Mouse (Mus musculus): Measurements from ENCODE around the gene A930018P22Rik. TPM values are rescaled to one million over a fixed set of nuclear protein-coding genes. Genes with fewer than 3 reads are reported as not detected.
"Not testable (repeated sequence)": the region's sequence is repeated elsewhere in the genome, so short reads cannot be mapped to it uniquely, and the experiment has no call there.

The A930018P22Rik gene
- total RNA-seq (2021), result not detected

DNA sequence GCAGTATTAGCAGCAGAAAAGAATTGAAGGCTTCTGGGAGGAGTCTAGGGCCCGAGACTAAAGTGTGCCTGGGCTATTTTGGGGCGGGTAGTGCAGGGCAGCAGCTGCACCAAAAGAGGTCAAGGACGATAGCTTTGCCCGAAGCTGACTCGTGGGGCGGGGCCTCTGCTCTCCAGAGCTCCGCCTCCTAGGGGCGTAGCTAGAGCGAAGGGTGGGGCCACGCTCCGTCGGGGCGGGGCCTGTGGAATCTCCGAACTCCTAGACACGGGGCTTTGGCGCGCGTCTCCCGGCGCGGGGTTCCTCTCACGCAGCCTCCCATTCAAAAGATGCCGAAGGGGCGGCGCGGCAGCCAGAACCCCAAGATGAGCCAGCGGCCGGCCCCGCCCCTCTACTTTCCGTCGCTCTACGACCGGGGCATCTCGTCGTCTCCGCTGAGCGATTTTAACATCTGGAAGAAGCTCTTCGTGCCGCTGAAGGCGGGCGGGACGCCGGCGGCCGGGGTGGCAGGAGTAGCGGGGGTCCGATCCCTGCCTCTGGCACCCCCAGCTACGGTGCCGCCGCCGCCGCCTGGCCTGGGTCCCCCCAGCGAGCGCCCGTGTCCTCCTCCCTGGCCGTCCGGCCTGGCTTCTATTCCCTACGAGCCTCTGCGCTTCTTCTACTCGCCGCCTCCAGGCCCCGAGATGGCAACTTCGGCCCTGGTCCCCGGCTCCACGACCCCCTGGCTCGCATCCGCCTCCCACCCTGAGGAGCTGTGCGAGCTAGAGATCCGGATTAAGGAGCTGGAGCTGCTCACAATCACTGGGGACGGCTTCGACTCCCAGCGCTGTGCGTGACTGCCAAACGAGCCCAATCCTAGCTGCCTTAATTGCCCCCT lies at the start of gene A930018P22Rik:
Gene A930018P22Rik, plus strand, starts transcription at position 265 of the 874 bp plus-strand sequence.
- peak; percentile 85 to 92 for DNase-seq (ENCODE audit: low spot score in 2 of 2)
- intact Hi-C loops (cut with DNase I), result loop anchor here (10.0 kb wide), 1 partner anchor 88 kb away; no protein-coding TSS in a partner anchor

- DNase-seq (ENCODE audit: low spot score in 2 of 2); intact Hi-C loops (cut with DNase I): not testable (repeated sequence)
Measured at GRCm38 (mm10) chr2:104078285-104078684, 44.3 kb upstream of the A930018P22Rik start.

- intact Hi-C loops (cut with DNase I); DNase-seq (ENCODE audit: low spot score in 2 of 2): not testable (repeated sequence)
Measured at GRCm38 (mm10) chr2:104081436-104082050, 41.0 kb upstream of the A930018P22Rik start.

DNA sequence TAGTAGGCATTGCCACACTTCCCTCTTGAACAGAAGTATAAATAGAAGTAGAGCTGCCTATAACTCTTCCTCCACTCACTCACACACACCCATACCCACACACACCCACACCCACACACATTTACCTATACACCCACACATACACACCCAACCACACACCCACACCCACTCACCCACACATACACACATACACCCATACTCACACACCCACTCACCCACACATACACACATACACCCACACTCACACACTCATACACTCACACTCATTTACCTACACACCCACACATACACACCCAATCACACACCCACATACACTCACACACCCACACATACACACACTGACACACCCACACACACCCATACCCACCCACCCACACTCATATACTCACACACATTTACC lies 40.1 kb upstream of the A930018P22Rik start:
- intact Hi-C loops (cut with DNase I), result no loop called here
- DNase-seq (ENCODE audit: low spot score in 2 of 2), result no peak

DNA sequence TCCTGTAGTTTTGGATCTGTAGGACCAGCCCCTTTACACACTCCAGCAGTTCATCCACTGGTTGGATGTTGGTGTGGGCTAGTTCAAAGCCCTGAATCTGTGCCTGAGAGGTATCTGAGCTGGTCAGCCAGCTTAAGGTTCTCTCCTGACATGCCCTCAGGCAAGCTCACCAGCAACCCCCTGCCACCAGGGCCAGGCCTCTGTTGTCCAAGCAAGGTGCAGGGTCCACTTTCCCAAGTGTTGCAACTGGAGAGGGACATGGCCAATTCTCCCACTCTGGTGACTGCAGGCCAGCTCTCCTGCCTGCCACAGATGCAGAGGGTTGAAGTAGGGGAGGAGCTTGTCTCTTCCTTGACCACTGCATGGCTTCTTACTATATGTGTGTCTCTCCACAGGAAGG lies 38.5 kb upstream of the A930018P22Rik start:
- DNase-seq (ENCODE audit: low spot score in 2 of 2); intact Hi-C loops (cut with DNase I): not testable (repeated sequence)

- DNase-seq (ENCODE audit: low spot score in 2 of 2); intact Hi-C loops (cut with DNase I): not testable (repeated sequence)
Measured at GRCm38 (mm10) chr2:104087562-104087961, 35.0 kb upstream of the A930018P22Rik start.

DNA sequence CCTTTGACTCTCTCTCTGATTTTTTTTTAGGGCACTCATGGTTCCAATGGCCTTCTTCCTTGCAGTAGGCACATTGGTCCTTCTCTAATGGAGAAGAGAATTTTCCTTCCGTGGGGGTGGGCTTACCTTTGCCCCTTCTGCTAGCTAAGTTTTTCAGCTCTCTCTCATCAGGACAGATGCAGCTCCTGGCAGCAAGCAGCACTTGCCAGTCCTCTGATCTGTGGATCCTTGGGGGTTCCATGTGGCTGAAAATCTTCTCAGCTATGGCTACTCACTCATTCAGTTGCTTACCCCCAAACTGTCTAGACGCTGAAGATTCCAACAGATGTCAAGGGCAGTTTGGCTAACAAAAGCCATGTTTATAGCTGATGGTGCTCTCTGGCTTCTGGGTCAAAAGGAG lies 29.3 kb upstream of the A930018P22Rik start:
- intact Hi-C loops (cut with DNase I), result no loop called here
- no peak for DNase-seq (ENCODE audit: low spot score in 2 of 2)

GRCm38 (mm10) chr2:104095741-104096213 lies 26.8 kb upstream of the A930018P22Rik start, which contains the start of gene Cd59a:
Cd59a (plus strand) TSS chr2:104095801.
- peak; percentile 12 to 34 for DNase-seq (ENCODE audit: low spot score in 2 of 2)

GRCm38 (mm10) chr2:104096256-104096655 lies 26.3 kb upstream of the A930018P22Rik start:
- intact Hi-C loops (cut with DNase I), result no loop called here
- no peak for DNase-seq (ENCODE audit: low spot score in 2 of 2)

More at GRCm38 (mm10) chr2:104095741-104096213, 26.8 kb upstream of the A930018P22Rik start, which contains the start of gene Cd59a:
- intact Hi-C loops (cut with DNase I), result loop anchor here (1.0 kb wide), 1 partner anchor 27 kb away; the partner anchor contains the start of gene Gm10799

GRCm38 (mm10) chr2:104096796-104097195 lies 25.8 kb upstream of the A930018P22Rik start:
- intact Hi-C loops (cut with DNase I); DNase-seq (ENCODE audit: low spot score in 2 of 2): not testable (repeated sequence)

DNA sequence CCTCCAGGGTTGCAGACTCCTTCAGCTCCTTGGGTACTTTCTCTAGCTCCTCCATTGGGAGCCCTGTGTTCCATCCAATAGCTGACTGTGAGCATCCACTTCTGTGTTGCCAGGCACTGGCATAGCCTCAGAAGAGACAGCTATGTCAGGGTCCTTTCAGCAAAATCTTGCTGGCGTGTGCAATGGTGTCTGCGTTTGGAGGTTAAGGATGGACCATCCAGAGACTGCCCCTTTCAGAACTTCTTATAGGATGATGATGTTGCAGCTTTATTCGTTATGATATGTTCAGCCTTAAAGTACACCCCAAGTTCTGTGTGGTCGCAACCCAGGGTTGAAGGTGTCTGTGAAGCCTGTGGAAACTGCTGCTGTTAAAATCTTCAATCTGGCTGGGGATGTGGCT lies 25.2 kb upstream of the A930018P22Rik start:
- DNase-seq (ENCODE audit: low spot score in 2 of 2); intact Hi-C loops (cut with DNase I): not testable (repeated sequence)

DNA sequence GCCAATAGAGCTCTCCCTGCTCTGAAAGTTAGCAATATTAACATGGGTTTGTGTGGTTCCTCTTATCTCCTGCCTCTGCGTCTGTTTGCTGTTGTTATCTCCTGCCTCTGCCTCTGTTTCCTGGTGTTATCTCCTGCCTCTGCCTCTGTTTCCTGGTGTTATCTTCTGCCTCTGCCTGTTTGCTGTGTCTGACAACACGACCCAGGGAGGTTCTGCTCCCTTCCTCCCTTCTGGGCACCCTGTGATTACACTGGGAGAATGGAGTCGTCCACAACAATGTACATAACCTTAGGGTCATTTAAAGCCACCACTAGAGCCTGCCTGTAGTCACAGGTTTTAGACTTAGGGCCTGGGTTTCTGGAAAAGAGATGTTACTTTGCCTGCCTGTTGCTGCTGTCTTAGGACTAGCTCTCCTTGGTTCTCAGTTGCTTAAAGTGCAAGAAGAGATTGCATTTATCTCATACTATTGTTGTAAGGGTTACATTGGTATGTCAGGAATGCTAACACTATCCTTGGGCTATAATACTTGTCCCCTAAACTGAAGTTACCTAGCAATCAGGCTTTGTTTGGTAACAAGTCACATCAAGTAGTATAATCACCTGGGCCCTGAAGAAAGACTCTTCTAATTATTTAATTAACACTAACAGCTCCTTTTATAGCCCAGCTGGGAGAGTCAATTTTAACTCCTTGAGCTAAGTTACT lies 23.9 kb upstream of the A930018P22Rik start:
- intact Hi-C loops (cut with DNase I), result no loop called here
- DNase-seq (ENCODE audit: low spot score in 2 of 2), result no peak

GRCm38 (mm10) chr2:104099231-104099585 lies 23.4 kb upstream of the A930018P22Rik start:
- intact Hi-C loops (cut with DNase I), result no loop called here
- DNase-seq (ENCODE audit: low spot score in 2 of 2), result no peak

GRCm38 (mm10) chr2:104099946-104100345 lies 22.6 kb upstream of the A930018P22Rik start:
- intact Hi-C loops (cut with DNase I), result no loop called here
- DNase-seq (ENCODE audit: low spot score in 2 of 2), result no peak

- no peak for DNase-seq (ENCODE audit: low spot score in 2 of 2)
- intact Hi-C loops (cut with DNase I), result no loop called here
Measured at GRCm38 (mm10) chr2:104104800-104105199, 17.8 kb upstream of the A930018P22Rik start.

DNA sequence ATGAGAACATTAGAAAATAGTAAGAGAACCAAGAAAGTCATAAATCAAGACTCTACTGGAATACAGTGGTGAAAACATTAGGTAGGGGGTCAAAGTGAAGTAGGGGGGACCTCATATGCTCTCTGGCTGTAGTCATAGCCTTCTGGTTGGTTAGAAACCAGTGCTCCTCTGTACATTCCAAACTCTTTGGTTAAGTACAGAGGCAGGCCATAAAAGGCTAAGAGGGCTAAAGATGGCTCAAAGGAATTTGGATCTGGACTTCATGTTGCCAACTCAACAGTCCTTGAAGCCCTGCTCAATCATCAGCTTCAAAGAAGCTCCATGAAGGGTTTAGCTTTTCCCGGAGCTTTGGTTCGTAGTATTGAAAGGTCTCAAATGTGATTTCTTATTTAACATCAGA lies 13.5 kb upstream of the A930018P22Rik start:
- intact Hi-C loops (cut with DNase I); DNase-seq (ENCODE audit: low spot score in 2 of 2): not testable (repeated sequence)

- no peak for DNase-seq (ENCODE audit: low spot score in 2 of 2)
- intact Hi-C loops (cut with DNase I), result no loop called here
Measured at GRCm38 (mm10) chr2:104109528-104109927, 13.0 kb upstream of the A930018P22Rik start.

- DNase-seq (ENCODE audit: low spot score in 2 of 2), result no peak
Measured at GRCm38 (mm10) chr2:104110031-104110430, 12.5 kb upstream of the A930018P22Rik start.

DNA sequence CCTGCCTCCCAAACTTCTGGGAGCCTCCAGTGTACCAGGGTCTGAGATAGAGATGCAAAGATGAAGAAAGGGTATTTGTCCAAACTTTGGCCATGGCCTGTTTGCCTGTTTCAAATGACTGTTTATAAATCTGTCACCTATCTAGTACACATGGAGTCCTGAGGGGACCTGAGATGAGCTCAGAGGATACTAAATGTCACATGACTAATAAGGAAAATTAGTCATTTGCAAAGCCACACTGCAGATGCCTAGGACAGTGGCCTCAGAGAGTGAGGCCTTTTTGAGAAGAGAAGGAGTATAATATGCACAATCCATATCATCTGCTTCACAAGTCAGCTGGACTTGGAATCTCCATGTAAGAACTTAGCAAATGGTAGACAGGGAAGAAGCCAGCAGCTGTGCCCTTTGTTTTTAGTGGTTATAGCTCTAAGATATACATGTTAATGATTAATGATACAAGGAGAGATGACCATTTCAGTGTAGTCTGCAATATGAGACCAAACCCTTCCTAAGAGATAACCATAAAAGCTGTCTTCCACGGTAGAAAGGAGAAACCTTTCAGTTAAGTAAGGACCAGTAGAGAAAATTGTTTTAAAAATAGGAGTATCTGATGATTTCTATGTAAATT lies 11.3 kb upstream of the A930018P22Rik start:
- intact Hi-C loops (cut with DNase I); DNase-seq (ENCODE audit: low spot score in 2 of 2): not testable (repeated sequence)

More at GRCm38 (mm10) chr2:104110031-104110430, 12.5 kb upstream of the A930018P22Rik start:
- intact Hi-C loops (cut with DNase I), result no loop called here
